Mouse (Mus musculus) bone marrow, adult 2 months (tissue): Measurements from ENCODE around the gene Spata13.

Experiments
- CTCF ChIP-seq: fragments of 200-500 bp; IDR thresholded peaks from 2 replicates; pipeline ENCODE4 v1.5.1; 2011; ENCODE audit warnings: low read length, control low read depth; ENCODE audit not compliant: control insufficient read depth, insufficient read depth
- POLR2A ChIP-seq: fragments of 200-500 bp; IDR thresholded peaks from 2 replicates; pipeline ENCODE4 v1.6.1; 2011; ENCODE audit warnings: low read depth, mild to moderate bottlenecking, control low read depth, low read length, borderline replicate concordance; ENCODE audit not compliant: control insufficient read depth

GRCm38 (mm10) chr14:60634877-60635771 is 1.3 kb downstream of the Spata13 start:
- TF ChIP-seq POLR2A (no peak; the same call in 1 of the 2 replicates), CTCF (no peak)
